Mouse (Mus musculus): ENCODE measurements around the gene Olfr727.

Olfr727 gene

GRCm38 (mm10) chr14:50122886-50123285, at the start of gene Olfr727:
TSS of gene Olfr727 (plus strand) at chr14:50123186.
- no peak for DNase-seq (ENCODE audit: low spot score in 2 of 2)

GRCm38 (mm10) chr14:50090853-50091252, 32.1 kb upstream of the Olfr727 start, which contains the start of gene Olfr726:
TSS of gene Olfr726 (minus strand) at chr14:50090953.
- DNase-seq (ENCODE audit: low spot score in 2 of 2), result no peak

- no peak for DNase-seq (ENCODE audit: low spot score in 2 of 2)
Observed at GRCm38 (mm10) chr14:50142580-50142979, 19.6 kb downstream of the Olfr727 start, which contains the start of gene Olfr728. TSS of gene Olfr728 (minus strand) at chr14:50142680.

- DNase-seq (ENCODE audit: low spot score in 2 of 2), result no peak
Observed at GRCm38 (mm10) chr14:50152810-50153209, 29.8 kb downstream of the Olfr727 start, which contains the start of gene Olfr729. TSS of gene Olfr729 (minus strand) at chr14:50152910.
